Mouse (Mus musculus) limb, embryonic 14.5 days (tissue): ENCODE data around the gene Rgs11. TPM values are rescaled to one million over a fixed set of nuclear protein-coding genes. Genes with fewer than 3 reads are reported as not detected.

Source experiments
- ATAC-seq: fragments of 200-750 bp; cut with Nextera tagmentation; 2 replicates; pipeline ENCODE4 v1.8.0; 2017; ENCODE audit warnings: low read depth, moderate number of reproducible peaks, moderate TSS enrichment; ENCODE audit not compliant: low FRiP score
- DNase-seq: peaks from one replicate; pipeline ENCODE4 v3.0.0-alpha.2; 2015; ENCODE audit warnings: low spot score
- H3K27ac ChIP-seq: fragments of 300-500 bp; sonication (generic); replicated peaks from 2 replicates; pipeline ENCODE4 v1.5.1; 2014; ENCODE audit warnings: low read depth, mild to moderate bottlenecking, low read length, moderate library complexity, mixed read lengths
- H3K27me3 ChIP-seq: fragments of 300-500 bp; sonication (generic); 2 replicates; pipeline ENCODE4 v1.6.1; 2014; ENCODE audit warnings: low read length, mixed read lengths; ENCODE audit not compliant: control insufficient read depth, insufficient read depth
- H3K36me3 ChIP-seq: fragments of 300-500 bp; sonication (generic); 2 replicates; pipeline ENCODE4 v1.6.1; 2014; ENCODE audit warnings: mild to moderate bottlenecking, low read length, moderate library complexity, mixed read lengths; ENCODE audit not compliant: control insufficient read depth, insufficient read depth
- H3K4me1 ChIP-seq: fragments of 300-500 bp; sonication (generic); 2 replicates; pipeline ENCODE4 v1.6.1; 2014; ENCODE audit warnings: antibody characterized with exemption, low read length, mixed read lengths; ENCODE audit not compliant: control insufficient read depth, insufficient read depth
- H3K4me2 ChIP-seq: fragments of 300-500 bp; sonication (generic); replicated peaks from 2 replicates; pipeline ENCODE4 v1.6.1; 2014; ENCODE audit warnings: low read depth, mild to moderate bottlenecking, low read length, moderate library complexity; ENCODE audit not compliant: severe bottlenecking
- H3K4me3 ChIP-seq: fragments of 300-500 bp; sonication (generic); replicated peaks from 2 replicates; pipeline ENCODE4 v1.5.1; 2014; ENCODE audit warnings: low read length
- H3K9ac ChIP-seq: fragments of 300-500 bp; sonication (generic); 2 replicates; pipeline ENCODE4 v1.6.1; 2014; ENCODE audit warnings: mild to moderate bottlenecking, low read depth, low read length, moderate library complexity; ENCODE audit not compliant: severe bottlenecking
- H3K9me3 ChIP-seq: fragments of 300-500 bp; sonication (generic); 2 replicates; pipeline ENCODE4 v1.6.1; 2016; ENCODE audit warnings: low read length; ENCODE audit not compliant: control insufficient read depth
- POLR2A ChIP-seq: fragments of 200-500 bp; IDR thresholded peaks from 2 replicates; pipeline ENCODE4 v1.8.0; 2012; ENCODE audit warnings: inconsistent platforms, mild to moderate bottlenecking, moderate library complexity, borderline replicate concordance; ENCODE audit not compliant: insufficient read depth, insufficient read length; ENCODE audit errors: extremely low read depth
- WGBS: fragments of 180-500 bp; shearing (Covaris S2); extraction: QIAGEN DNeasy Blood & Tissue Kit; methylation state at CpG from one replicate; pipeline ENCODE4 v1.1.7; 2014; 5-methylcytosine and 5-hydroxymethylcytosine counted together
- polyA plus RNA-seq, 2 experiments: library from polyadenylated mRNA; depleted of rRNA in 1 of 2; stranded (reverse) in 1 of 2; unstranded in 1 of 2; fragments of >200 nt; fragmentation: Nextera tagmentation in 1 of 2; extraction: Ambion mirVana in 1 of 2; gene quantifications; 2 replicates each; pipeline versions ENCODE4 v1.2.1 to v1.2.3; 2012 to 2014

Gene Rgs11
- polyA plus RNA-seq, 2 experiments: 5.3 to 13.9 TPM

GRCm38 (mm10) chr17:26231156-26231555 lies 28.4 kb downstream of the Rgs11 start:
- no peak for TF ChIP-seq POLR2A
- H3K4me3 ChIP-seq: no peak overlapping the region
- no peaks in the 10 kb centered on the region for H3K27me3 ChIP-seq
- 87% methylated on average over 5 of the region's 5 CpGs for WGBS
- no peaks in the 10 kb centered on the region for H3K9me3 ChIP-seq
- DNase-seq (no peak), ATAC-seq (no peak)
- H3K27ac ChIP-seq: no peak overlapping the region
- no peaks in the 10 kb centered on the region for H3K36me3 ChIP-seq
- no peak overlapping the region for H3K4me2 ChIP-seq
- H3K4me1 ChIP-seq: peaks cover 10% of the 10 kb centered on the region; the same call in 1 of the 2 replicates
- no peak overlapping the region for H3K9ac ChIP-seq

DNA sequence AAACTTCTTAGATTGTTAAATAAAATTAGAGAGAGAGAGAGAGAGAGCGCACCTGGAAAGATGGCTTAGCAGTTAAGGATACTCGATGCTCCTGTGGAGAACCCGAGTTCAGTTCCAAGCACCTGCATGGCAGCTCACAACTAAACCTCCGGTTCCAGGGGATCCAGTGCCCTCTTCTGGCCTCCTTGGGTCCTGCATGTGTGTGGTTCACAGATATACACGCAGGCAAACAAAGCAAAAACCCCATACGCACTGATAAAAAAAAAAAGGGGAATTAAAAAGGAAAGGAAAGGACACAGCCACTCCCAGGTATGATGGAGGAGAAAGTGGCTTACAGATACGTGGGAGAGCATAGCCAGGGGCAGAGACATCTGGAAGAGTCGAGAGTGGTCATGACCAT lies 30.1 kb downstream of the Rgs11 start:
- WGBS: 72% methylated on average over 8 of the region's 8 CpGs
- TF ChIP-seq POLR2A: no peak
- no peak for ATAC-seq
- no peak overlapping the region for H3K4me3 ChIP-seq
- DNase-seq: no peak
- H3K4me1 ChIP-seq: peaks cover 10% of the 10 kb centered on the region; the same call in 1 of the 2 replicates
- H3K36me3 ChIP-seq: no peaks in the 10 kb centered on the region
- H3K9ac ChIP-seq: no peak overlapping the region
- H3K4me2 ChIP-seq: no peak overlapping the region
- no peak overlapping the region for H3K27ac ChIP-seq
- H3K27me3 ChIP-seq: no peaks in the 10 kb centered on the region
- H3K9me3 ChIP-seq: no peaks in the 10 kb centered on the region

DNA sequence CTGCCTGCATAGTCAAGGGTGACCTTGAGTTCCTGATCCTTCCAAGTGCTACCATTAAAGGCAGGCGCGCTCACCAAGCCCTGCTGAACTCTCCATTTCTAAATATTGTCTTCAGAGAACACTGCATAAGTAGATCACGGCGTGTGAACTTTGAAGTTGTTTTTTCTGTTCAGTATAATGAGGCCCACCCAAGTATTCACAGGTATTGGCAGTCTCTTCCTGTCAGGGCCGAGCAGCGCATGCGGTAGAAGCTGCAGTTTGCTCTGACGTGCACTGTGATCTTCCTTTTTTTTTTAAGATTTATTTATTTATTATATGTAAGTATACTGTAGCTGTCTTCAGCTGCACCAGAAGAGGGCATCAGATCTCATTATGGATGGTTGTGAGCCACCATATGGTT lies 31.6 kb downstream of the Rgs11 start:
- Histone ChIP-seq H3K36me3 (no peaks in the 10 kb centered on the region), H3K4me2 (no peak overlapping the region), H3K27me3 (no peaks in the 10 kb centered on the region), H3K27ac (no peak overlapping the region), H3K4me3 (no peak overlapping the region), H3K4me1 (peaks cover 10% of the 10 kb centered on the region; the same call in 1 of the 2 replicates), H3K9me3 (no peaks in the 10 kb centered on the region), H3K9ac (no peak overlapping the region)
- no peak for TF ChIP-seq POLR2A
- WGBS: 89% methylated on average over 8 of the region's 8 CpGs
- ATAC-seq (no peak), DNase-seq (no peak)

GRCm38 (mm10) chr17:26235077-26235815 lies 32.5 kb downstream of the Rgs11 start:
- H3K4me2 ChIP-seq: no peak overlapping the region
- peaks cover 10% of the 10 kb centered on the region; the same call in 1 of the 2 replicates for H3K4me1 ChIP-seq
- WGBS: 44% methylated on average over 13 of the region's 13 CpGs
- ATAC-seq: peak; percentile 23; the same call in 1 of the 2 replicates
- H3K9me3 ChIP-seq: no peaks in the 10 kb centered on the region
- H3K36me3 ChIP-seq: no peaks in the 10 kb centered on the region
- DNase-seq: no peak
- TF ChIP-seq POLR2A: no peak
- no peaks in the 10 kb centered on the region for H3K27me3 ChIP-seq
- H3K4me3 ChIP-seq: no peak overlapping the region
- H3K9ac ChIP-seq: no peak overlapping the region
- H3K27ac ChIP-seq: peak overlapping the region; percentile 3; the same call in 1 of the 2 replicates

GRCm38 (mm10) chr17:26237667-26238066 lies 34.9 kb downstream of the Rgs11 start:
- Histone ChIP-seq H3K36me3 (no peaks in the 10 kb centered on the region), H3K4me3 (no peak overlapping the region), H3K27me3 (no peaks in the 10 kb centered on the region), H3K4me1 (peaks cover 10% of the 10 kb centered on the region; the same call in 1 of the 2 replicates), H3K9me3 (no peaks in the 10 kb centered on the region), H3K27ac (no peak overlapping the region), H3K4me2 (no peak overlapping the region), H3K9ac (no peak overlapping the region)
- no peak for ATAC-seq
- no peak for TF ChIP-seq POLR2A
- 68% methylated on average over 10 of the region's 10 CpGs for WGBS
- no peak for DNase-seq
